Mouse (Mus musculus): ENCODE results near the gene Abcb9. TPM values are rescaled to one million over a fixed set of nuclear protein-coding genes. Genes with fewer than 3 reads are reported as not detected.
A peak's percentile ranks its signal among the peaks of the same experiment; 100 is the strongest.

The Abcb9 gene
- polyA plus RNA-seq, 1 experiment from 2014 or later: 2.3 TPM

- Histone ChIP-seq H3K4me3 (replicated peaks) (no peak overlapping the region), H3K9ac (no peak overlapping the region), H3K27me3 (replicated peaks) (no peaks in the 10 kb centered on the region), H3K4me2 (replicated peaks) (no peak overlapping the region), H3K9me3 (no peaks in the 10 kb centered on the region), H3K4me1 (replicated peaks) (peaks cover 7% of the 10 kb centered on the region), H3K36me3 (no peaks in the 10 kb centered on the region), H3K27ac (no peak overlapping the region)
- ATAC-seq: no peak
- WGBS: 70% methylated on average over 9 of the region's 9 CpGs
Observed at GRCm38 (mm10) chr5:124035406-124035805, 60.2 kb downstream of the Abcb9 start.

DNA sequence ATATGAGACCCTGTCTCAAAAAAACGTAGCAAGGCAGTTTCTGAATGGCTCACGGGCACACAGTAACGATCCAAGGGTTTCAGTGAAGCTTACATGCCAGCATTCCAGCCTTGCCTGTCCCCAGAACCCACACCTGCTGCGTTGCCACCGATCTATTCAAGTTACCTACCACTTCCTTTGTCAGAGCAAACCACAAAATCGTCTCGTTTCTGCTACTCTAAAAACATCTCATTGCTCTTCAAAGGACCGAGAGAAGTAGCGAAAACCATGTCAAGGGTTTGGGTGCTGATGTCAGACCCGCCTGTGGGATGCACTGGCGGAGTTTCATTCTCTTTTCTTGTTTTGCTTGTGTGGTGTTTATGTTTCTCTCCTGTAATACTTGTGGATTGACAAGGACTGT is 61.1 kb downstream of the Abcb9 start:
- Histone ChIP-seq H3K4me3 (replicated peaks) (no peak overlapping the region), H3K27ac (no peak overlapping the region)
- 72% methylated on average over 11 of the region's 11 CpGs for WGBS

GRCm38 (mm10) chr5:124032001-124032508 is 63.5 kb downstream of the Abcb9 start, which contains the start of gene Vps37b:
Vps37b (minus strand) TSS chr5:124032270.
- peak within 1 kb of the TSS; percentile 93 for H3K9ac ChIP-seq
- no peaks in the 10 kb centered on the region for H3K36me3 ChIP-seq
- ATAC-seq: peak; percentile 88
- H3K27me3 ChIP-seq (replicated peaks): no peaks in the 10 kb centered on the region
- H3K9me3 ChIP-seq: no peaks in the 10 kb centered on the region
- H3K27ac ChIP-seq: peak within 1 kb of the TSS; percentile 89
- peak within 1 kb of the TSS; percentile 78 for H3K4me2 ChIP-seq (replicated peaks)
- H3K4me3 ChIP-seq (replicated peaks): peak within 1 kb of the TSS; percentile 85
- H3K4me1 ChIP-seq (replicated peaks): peaks cover 33% of the 10 kb centered on the region
- WGBS: under 1% methylated on average over 52 of the region's 52 CpGs

More for the DNA sequence above, 61.1 kb downstream of the Abcb9 start:
- H3K9ac ChIP-seq: no peak overlapping the region
- H3K9me3 ChIP-seq: no peaks in the 10 kb centered on the region
- peaks cover 16% of the 10 kb centered on the region for H3K4me1 ChIP-seq (replicated peaks)
- no peaks in the 10 kb centered on the region for H3K36me3 ChIP-seq
- no peak for ATAC-seq
- no peaks in the 10 kb centered on the region for H3K27me3 ChIP-seq (replicated peaks)
- H3K4me2 ChIP-seq (replicated peaks): no peak overlapping the region

DNA sequence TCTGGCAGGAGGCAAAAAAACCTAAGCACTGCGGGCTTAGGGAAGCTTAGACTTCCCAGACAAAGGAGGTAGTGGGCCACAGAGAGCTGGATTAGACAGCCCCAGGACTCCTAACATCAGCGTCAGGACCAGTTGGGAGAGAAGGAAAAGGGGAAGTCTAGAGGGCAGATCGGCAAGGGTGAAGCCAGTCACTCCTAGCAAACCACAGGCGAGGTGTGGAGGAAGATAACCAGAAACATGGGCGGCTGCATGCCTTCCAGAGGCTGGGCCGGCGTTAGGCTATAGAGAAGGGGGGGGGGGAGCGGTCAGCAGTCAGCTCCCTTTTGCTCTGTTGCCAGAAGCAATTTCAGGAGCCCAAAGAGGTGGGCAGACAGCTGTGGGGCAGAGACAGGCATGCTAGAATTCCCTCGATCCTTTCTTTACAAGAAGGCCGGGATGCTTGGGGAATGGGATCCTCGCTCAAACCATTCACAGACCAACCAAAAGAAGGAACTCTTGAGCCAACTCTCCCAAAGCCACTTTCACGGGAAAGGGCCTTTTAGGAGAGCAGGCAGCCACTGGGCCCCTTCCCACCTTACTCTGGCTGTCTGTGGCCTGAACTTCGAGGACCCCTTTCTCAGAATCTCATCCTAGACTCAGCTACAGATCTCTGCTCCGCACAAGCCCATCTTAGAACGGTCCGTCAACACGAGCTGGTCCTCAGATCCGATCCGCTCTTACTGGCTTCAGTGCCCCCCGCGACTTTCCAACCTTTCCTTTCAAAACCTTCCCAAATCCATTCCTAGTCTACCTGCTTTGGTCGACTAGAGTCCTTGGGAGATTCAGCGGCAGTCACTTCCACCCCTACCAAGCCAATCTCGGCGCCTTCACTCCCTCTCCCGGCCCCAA is 64.3 kb downstream of the Abcb9 start:
- Histone ChIP-seq H3K27me3 (replicated peaks) (no peaks in the 10 kb centered on the region), H3K4me1 (replicated peaks) (peaks cover 38% of the 10 kb centered on the region), H3K4me2 (replicated peaks) (peak overlapping the region; percentile 78), H3K9me3 (no peaks in the 10 kb centered on the region), H3K36me3 (no peaks in the 10 kb centered on the region), H3K4me3 (replicated peaks) (peak overlapping the region; percentile 85), H3K9ac (peak overlapping the region; percentile 93), H3K27ac (peak overlapping the region; percentile 89)
- peak; percentile 56 for ATAC-seq
- 1% methylated on average over 26 of the region's 26 CpGs for WGBS

DNA sequence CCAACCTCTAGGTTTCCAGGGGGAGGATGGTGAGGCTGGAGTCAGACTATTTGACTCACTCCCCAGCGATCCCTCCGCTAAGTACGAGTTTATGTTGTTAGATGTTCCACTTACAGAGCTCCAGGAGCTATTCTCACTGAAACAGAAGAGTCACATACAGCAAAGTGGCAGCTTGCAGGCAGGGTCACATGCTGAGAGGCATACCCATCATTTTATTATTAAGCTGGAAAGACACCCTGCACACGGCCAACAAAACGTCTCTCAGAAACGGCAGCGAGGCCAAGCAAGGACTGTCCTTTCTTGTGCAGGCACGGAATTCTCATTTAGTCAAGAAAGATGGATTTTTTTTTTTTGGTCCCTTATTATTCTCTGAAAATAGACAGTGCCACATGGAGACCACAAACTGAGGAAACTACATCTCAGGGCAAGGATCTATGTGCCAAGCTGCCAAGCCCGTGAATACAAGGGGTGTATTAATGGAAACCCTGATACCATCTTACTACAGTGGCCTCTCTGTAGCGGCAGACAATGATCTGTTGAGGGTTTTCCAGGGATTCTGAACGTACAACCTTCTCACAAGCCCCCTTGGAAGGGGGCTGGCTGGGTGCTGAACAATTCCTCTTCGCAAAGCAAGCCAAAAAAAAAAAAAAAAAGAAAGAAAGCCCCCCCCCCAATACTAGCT is 65.1 kb downstream of the Abcb9 start:
- Histone ChIP-seq H3K36me3 (no peaks in the 10 kb centered on the region), H3K4me2 (replicated peaks) (peak overlapping the region; percentile 78), H3K4me1 (replicated peaks) (peaks cover 43% of the 10 kb centered on the region), H3K27me3 (replicated peaks) (no peaks in the 10 kb centered on the region), H3K9me3 (no peaks in the 10 kb centered on the region), H3K9ac (peak overlapping the region; percentile 93), H3K27ac (peak overlapping the region; percentile 89; the same call in 1 of the 2 replicates), H3K4me3 (replicated peaks) (peak overlapping the region; percentile 85)
- 52% methylated on average over 12 of the region's 12 CpGs for WGBS
- no peak for ATAC-seq

DNA sequence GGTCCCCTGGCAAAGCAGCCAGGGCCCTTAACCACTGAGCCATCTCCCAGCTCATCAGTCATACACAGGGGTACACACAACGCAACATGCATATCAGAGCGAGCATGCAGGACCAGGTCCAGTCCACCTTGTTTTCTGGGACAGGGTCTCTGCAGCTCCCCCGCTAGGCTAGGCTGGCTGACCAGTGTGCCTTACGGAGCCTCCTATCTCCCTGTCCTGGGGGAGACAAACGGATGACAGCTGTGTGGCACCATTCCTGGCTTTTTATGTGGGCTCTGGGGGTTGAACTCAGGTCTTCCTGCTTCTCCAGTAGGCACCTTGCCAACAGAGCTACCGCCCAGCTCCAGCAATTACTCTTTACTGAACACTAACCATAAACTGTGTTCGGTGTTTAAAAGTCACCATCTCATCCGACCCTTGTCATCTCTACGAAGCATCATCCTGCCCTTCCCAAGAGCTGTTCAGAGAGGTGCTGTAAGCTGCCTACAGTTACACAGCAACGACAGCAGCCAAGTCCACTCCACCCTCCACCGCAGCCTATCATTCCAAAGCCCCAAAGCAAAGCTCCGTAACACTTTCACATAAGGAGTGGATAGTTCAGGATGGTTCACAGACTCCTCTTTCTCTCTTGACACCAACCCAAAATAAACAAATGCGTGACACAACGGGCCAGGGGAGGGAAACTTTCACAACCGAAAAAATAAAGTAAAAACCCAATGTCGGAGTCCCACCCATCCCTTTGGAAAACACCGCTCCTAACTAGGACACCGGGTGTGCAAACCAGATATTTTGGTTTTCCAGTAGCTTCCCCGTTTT is 66.2 kb downstream of the Abcb9 start:
- 78% methylated on average over 19 of the region's 19 CpGs for WGBS
- no peaks in the 10 kb centered on the region for H3K36me3 ChIP-seq
- H3K4me2 ChIP-seq (replicated peaks): 0 out of 2 replicates have a peak overlapping the region, but pooled peaks have one; percentile 78
- no peak overlapping the region for H3K27ac ChIP-seq
- no peak for ATAC-seq
- peak overlapping the region; percentile 17; the same call in 1 of the 2 replicates for H3K9ac ChIP-seq
- no peak overlapping the region for H3K4me3 ChIP-seq (replicated peaks)
- H3K4me1 ChIP-seq (replicated peaks): peaks cover 46% of the 10 kb centered on the region
- H3K27me3 ChIP-seq (replicated peaks): no peaks in the 10 kb centered on the region
- no peaks in the 10 kb centered on the region for H3K9me3 ChIP-seq

GRCm38 (mm10) chr5:124028680-124029079 is 66.9 kb downstream of the Abcb9 start:
- 73% methylated on average over 7 of the region's 7 CpGs for WGBS
- Histone ChIP-seq H3K27me3 (replicated peaks) (no peaks in the 10 kb centered on the region), H3K4me2 (replicated peaks) (no peak overlapping the region), H3K4me3 (replicated peaks) (no peak overlapping the region), H3K4me1 (replicated peaks) (peaks cover 46% of the 10 kb centered on the region), H3K9ac (no peak overlapping the region), H3K27ac (no peak overlapping the region), H3K9me3 (no peaks in the 10 kb centered on the region), H3K36me3 (no peaks in the 10 kb centered on the region)
- no peak for ATAC-seq

- Histone ChIP-seq H3K36me3 (no peaks in the 10 kb centered on the region), H3K4me3 (replicated peaks) (no peak overlapping the region), H3K27me3 (replicated peaks) (no peaks in the 10 kb centered on the region), H3K4me1 (replicated peaks) (peaks cover 46% of the 10 kb centered on the region), H3K9ac (no peak overlapping the region), H3K4me2 (replicated peaks) (no peak overlapping the region), H3K27ac (no peak overlapping the region), H3K9me3 (no peaks in the 10 kb centered on the region)
- 65% methylated on average over 19 of the region's 19 CpGs for WGBS
- ATAC-seq: no peak
Observed at GRCm38 (mm10) chr5:124027702-124028470, 67.7 kb downstream of the Abcb9 start.

DNA sequence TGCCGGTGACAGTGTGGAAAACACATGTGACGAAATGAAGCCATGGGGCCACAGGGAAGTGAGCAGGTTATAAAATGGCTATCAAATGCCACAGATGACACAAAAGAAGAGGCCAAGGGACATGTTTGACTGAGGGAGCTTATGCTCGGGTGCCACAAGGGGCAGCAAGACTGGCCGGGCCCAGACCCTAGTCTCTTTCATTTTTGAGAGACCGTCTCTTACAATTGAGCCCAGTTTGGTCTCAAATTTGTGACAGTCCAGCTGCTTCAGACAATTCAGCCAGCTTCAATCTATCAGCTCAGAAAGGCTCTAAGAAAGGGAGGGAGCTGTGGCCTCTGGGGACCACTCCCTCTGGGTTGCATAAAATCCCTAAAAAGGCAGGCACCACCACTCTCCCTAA is 69.0 kb downstream of the Abcb9 start:
- Histone ChIP-seq H3K36me3 (no peaks in the 10 kb centered on the region), H3K27me3 (replicated peaks) (no peaks in the 10 kb centered on the region), H3K4me2 (replicated peaks) (no peak overlapping the region), H3K27ac (0 out of 2 replicates have a peak overlapping the region, but pooled peaks have one; percentile 23), H3K9ac (no peak overlapping the region), H3K4me1 (replicated peaks) (peaks cover 46% of the 10 kb centered on the region), H3K4me3 (replicated peaks) (no peak overlapping the region), H3K9me3 (no peaks in the 10 kb centered on the region)
- 89% methylated on average over 5 of the region's 5 CpGs for WGBS
- ATAC-seq: no peak

- no peaks in the 10 kb centered on the region for H3K36me3 ChIP-seq
- H3K4me2 ChIP-seq (replicated peaks): no peak overlapping the region
- no peak overlapping the region for H3K4me3 ChIP-seq (replicated peaks)
- WGBS: 89% methylated on average over 15 of the region's 15 CpGs
- H3K4me1 ChIP-seq (replicated peaks): peaks cover 42% of the 10 kb centered on the region
- no peaks in the 10 kb centered on the region for H3K9me3 ChIP-seq
- H3K27me3 ChIP-seq (replicated peaks): no peaks in the 10 kb centered on the region
- ATAC-seq: no peak
- H3K9ac ChIP-seq: no peak overlapping the region
- 0 out of 2 replicates have a peak overlapping the region, but pooled peaks have one; percentile 23 for H3K27ac ChIP-seq
Observed at GRCm38 (mm10) chr5:124025587-124026441, 69.8 kb downstream of the Abcb9 start.

Measured in intestine, embryonic 15.5 days (tissue).